Mouse (Mus musculus): ENCODE measurements around the gene Dek.

Gene Dek

DNA sequence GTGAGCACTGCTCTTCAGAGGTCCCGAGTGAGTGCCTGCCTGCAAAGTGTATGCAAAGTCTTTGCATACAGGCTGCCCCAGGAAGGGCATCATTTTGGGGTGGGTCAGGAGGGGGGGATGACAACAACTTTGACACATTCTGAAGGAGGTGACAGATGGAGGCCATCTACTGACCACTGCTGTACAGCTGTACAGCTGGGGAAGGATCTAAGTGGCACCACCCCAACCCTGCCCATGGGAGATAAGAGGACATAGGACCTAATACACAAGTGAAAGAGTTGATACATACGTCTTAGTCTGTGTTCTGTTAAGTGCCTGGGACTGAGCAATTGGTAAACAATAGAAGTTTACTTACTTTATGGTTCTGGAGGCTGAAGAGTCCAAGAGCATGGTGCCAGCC is 3.2 kb upstream of the Dek start:
- peak; percentile 9 for DNase-seq (ENCODE audit: low spot score)

DNA sequence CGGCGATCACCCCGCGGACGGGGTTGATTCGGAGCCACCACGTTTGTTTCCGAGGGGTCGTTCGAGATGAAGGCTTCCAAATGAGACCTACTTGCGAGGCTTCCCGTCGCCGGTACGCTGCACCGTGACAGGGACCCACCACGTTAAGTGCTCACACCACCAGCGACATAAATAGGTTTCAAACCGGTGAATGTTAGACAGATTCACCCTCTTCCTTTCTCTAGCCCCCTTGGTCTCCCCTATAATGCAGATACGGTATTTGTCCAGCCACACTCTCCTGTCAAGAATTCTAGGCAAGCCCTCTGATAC is 533 bp upstream of the Dek start:
- DNase-seq (ENCODE audit: low spot score) = no peak

DNA sequence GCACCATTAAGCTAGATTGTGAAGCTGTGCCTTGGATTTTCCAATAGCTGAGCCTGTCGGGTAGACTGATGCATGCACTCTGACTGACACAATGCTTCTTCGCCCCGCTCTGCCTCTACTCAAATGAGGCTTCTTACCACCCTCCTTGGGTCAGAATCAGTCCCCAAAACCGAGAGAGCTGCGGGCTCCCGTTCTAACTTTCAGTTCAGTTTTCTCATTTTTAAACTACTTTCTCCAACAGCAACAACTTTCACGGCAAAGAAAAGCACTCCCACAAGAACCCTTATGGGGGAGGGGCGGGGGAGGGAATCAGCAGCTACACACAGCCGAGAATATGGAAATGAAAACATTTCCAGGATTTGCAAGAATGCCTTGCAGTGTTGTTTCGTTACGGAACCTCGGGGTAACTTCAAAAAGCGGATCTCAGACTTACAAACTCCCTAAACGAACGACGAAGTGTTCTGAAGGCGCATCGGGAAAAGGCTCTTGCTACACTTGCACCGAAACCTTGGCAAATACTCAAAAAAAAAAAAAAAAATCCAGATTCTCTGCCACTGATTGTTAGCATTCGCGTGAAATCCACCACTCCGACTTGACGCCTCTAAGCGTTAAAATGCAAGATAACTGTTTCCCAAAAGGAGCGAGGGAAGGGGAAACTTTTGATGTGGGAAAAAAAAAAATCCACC is 1.0 kb downstream of the Dek start:
- peak; percentile 59 for DNase-seq (ENCODE audit: low spot score)

DNA sequence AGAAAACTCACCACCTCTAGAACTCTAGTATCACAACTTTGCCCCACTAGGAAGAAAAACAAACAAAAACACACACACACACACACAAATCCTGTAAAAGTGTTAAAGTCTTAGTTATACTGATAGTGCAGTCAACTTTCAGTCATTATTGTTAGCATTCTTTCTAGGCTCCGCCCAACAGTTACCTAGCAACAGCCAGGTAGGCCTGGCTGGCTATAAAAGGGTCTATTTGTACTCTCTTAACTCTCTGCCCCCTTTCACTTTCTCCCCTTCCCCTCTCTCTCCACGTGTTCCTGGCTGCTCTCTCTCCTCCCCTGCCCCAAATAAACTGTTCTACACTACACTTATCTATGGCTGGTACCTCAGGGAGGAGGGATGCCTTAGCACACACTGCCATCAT is 1.9 kb downstream of the Dek start:
- peak; percentile 9 for DNase-seq (ENCODE audit: low spot score)

DNA sequence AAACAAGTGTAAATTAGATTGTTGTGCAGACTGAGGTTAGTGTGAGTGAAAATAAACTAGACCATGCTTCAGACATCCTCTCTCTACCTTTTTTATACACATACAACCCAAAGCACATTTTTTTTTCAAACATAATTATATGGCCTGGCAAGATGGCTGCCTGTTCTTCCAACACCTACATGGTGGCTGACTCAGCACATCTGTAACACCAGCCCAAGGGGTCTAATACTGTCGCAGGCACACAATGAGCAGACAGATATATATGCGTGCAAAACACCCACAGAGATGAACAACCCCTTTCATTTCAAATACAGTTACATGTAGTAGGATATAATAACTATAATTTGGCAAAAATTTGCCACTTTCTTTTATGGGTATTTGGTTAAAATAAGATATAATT is 5.4 kb downstream of the Dek start:
- DNase-seq (ENCODE audit: low spot score) = no peak

DNA sequence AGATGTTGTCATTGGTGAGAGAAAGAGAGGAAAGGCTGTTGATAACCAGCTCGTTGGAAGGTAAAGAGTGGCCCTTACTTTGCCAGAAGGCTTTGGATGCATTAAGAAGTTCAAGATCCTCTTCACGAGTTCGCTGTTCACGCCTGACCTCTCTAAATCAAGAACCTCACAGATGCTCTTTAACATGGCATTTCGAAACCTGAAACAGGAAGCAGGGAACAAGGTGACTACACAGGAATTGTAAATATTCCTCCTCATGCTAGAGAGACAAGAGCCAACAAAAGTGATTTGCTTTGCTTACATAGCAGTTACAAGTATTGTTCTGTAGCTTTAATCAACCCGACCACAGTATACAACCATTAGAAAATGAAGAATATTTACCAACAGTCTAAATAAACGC is 6.7 kb downstream of the Dek start:
- DNase-seq (ENCODE audit: low spot score) = no peak

DNA sequence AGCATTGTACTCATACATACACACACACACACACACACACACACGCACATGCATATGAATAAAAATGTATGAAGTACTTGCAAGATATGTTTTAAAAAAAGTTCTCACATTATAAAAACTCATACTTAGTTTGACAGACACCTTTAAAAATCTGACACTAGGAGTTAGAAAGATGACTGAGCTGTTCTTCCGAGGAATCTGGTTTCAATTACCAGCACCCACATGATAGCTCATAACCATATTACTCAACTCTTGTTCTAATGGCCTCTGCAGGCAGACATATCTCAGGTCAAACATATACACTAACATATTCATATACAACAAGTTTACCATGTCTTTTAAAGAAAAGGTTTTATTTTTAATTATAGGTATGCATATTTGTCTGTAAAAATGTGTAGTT is 9.4 kb downstream of the Dek start:
- DNase-seq (ENCODE audit: low spot score) = no peak

DNA sequence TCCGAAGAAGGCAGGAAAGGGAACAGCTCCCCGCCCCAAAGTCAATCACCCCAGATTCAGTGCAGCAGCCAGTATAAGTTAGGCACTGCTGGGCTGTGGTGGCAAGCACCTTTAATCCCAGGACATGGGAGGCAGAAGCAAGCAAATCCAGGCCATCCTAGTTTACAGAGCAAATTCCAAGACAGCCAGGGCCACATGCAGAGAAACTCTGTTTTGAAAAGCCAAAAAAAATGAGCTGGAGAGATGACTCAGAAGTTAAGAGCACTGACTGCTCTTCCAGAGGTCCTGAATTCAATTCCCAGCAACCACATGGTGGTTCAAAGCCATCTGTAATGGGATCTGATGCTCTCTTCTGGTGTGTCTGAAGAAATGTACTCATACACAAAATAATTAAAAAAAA is 12.2 kb downstream of the Dek start:
- no peak for DNase-seq (ENCODE audit: low spot score)

DNA sequence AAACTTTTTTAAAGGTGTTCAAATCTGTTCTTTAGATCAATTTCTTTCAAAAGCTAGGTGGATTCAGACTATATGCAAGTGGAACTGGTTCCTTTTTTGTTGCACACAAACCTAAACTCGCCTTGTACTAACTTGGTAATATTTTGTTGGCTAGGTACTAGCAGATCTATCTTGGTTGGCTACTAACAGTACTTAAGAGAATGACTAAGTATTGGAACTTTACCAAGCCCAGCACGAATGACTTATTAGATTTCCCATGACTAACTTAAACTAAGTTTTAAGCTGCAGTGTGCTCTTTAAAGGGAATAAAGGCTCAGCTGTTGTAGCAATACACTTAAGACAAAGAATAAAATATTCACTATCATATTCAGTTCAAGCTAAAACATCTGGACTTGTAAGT is 16.7 kb downstream of the Dek start:
- DNase-seq (ENCODE audit: low spot score) = no peak

DNA sequence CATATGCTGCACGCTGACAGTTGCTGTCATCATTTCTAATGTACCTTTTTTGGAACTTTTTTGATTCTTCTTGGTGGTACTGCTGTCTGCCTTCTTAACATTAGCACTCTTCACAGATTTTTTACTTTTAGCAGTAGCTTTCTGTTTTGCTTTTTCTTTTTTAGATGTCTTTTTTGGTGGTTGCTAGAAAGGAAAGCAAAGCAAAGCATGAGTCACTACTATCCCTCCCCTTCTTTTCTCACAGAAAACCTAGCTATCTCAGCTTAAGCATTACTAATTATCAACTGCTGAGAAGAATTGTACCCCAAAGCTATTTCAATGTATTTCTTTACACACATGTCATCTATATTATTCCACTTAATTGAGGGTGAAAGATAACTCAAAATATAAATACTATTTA is 17.6 kb downstream of the Dek start:
- no peak for DNase-seq (ENCODE audit: low spot score)

DNA sequence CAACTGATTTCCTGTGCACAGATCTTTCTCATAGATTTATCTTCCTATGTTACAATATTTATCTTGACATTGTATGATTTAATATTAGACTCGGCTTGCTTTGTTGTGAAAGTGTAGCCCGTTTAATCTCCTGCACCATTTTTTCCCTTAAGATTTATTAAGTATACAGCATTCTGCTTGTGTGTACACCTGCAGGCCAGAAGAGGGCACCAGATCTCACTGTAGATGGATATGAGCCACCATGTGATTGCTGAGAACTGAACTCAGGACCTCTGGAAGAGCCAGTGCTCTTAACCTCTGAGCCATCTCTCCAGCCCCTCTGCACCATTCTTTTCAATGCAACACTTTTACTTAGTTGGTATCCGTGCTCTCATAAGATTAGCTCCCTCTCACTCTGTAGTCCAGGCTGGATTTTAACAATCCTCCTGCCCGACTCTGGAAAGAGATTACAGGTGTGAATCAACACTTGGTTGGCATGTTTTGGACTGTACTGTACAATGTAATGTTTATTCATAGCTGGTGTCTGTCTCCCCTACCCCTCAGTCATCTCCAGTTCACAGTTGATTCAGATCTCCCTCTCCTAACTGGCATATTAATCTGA is 25.0 kb downstream of the Dek start:
- no peak for DNase-seq (ENCODE audit: low spot score)

DNA sequence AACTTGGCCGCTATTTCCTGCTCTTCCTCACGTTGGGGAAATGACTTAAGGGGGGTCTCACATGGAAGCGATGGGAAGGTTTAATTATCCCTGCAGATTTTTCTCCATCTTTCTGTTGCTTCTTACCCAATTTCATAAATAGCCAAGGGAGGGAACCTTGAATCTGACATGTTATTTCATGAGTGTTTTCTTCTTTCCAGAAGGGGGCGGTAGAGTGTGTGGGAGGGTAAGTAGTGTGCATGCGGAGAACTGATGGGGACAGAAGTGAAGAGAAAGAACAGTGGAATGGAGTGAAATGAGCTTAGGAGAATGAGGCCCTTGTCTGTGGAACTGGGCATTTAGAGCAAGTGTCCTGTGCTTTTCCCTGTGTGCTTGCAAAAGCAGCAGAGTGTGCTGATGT is 27.2 kb downstream of the Dek start:
- DNase-seq (ENCODE audit: low spot score) = no peak

DNA sequence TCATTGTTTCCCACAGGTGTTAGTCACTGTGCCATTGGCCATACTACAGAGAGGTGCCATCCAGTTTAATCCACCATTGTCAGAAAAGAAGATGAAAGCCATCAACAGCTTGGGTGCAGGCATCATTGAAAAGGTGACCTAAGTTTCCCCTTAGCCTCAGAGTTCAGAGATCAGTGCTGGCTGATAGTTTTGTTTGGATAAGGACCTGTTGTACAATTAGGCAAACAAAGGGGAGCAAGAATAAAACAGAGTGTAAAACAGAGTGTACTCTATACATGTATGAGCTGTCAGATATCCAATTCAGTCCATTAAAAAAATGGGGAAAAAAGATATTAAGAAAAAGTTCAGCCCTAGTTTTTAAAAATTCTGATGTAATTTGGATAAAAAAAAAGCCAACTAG is 28.6 kb downstream of the Dek start:
- DNase-seq (ENCODE audit: low spot score) = peak; percentile 45

DNA sequence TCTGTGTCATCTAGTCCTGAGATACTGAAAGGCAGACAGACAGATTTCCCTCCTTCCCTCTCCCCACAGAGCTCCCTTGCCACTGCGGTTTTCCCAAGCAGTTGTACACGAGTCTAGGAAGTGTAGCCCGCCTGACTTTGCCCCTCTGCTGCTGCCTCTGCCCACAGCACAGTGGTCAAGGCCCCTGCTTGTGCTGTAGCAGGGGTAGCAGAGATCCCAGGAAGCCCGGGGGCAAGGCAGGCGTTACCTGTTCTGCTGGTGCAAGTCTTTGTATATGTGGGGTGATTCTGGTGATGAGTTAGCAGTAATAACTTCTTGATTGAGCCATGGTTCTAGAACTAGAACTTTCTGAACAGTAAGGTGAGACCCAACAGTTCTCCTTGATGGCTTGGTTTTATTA is 29.8 kb downstream of the Dek start:
- DNase-seq (ENCODE audit: low spot score) = no peak

DNA sequence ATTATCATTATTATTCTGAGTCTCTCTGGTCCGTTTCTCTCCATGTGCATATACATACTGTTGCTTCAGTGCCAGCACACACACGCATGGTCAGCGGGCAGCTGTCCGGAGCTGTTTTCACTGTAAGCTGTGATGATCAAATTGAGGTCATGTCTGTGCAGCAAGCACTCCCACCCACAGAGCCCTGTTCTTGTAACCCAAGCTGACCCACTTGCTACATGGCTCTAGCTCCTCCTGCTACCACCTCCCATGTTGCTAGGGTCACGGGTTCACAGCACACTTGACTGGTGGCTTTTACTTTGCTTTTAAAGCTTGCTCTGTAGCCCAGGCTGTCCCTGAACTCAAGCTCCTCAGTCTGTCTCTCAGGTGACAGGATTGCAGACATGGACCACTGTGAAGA is 33.5 kb downstream of the Dek start:
- no peak for DNase-seq (ENCODE audit: low spot score)

DNA sequence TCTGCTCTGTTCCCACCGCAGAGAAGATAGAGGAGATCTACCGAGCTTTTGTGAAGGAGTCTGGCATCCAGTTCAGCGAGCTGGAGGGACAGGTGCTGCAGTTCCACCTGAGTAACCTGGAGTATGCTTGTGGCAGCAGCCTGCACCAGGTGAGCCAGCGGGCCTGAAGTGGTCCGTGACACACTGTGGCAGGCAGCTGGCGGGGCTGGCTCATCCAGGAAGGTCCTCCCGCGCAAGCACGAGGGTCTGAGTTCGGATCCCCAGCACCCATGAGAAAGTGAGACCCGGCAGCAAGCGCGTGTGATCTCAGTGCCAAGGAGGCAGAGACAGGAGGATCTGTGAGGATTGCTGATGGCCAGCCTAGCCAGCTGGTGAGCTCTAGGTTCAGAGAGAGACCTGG is 34.1 kb downstream of the Dek start:
- no peak for DNase-seq (ENCODE audit: low spot score)

DNA sequence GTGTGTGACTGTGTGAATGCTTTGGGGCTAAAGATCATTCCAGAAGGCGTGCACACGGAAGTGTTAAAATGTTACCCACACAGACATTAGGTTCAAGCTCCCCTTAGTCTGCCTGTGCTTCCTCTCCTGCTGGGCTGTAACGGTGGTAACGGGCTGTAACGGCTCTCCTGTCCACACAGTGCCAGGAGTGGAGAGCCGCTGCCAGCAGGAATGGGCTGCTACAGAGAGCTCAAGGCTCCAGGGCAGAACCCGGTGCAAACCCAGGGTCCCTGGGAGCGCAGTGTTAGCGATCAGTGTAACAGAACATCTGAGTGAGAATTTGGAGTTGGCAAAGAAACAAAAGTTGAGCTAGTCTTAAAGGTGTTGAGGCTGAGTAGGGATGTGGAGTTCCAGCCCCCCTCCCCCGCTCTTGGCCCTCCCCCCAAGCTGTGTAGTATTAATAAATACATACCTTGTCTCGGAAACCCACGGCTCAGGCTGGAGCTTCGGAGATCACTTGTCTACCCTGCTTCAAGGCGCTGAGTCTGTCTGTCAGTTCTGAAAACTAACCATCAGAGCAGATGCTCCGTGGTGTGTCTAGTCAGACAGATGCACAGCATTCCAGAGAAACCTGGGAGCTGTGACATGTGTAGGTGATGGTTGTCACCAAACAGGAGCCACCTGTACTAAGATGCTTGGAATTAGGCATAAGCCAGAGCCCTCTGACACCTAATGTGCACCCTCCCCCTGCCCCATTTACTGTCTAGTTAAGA is 35.5 kb downstream of the Dek start:
- DNase-seq (ENCODE audit: low spot score) = no peak

DNA sequence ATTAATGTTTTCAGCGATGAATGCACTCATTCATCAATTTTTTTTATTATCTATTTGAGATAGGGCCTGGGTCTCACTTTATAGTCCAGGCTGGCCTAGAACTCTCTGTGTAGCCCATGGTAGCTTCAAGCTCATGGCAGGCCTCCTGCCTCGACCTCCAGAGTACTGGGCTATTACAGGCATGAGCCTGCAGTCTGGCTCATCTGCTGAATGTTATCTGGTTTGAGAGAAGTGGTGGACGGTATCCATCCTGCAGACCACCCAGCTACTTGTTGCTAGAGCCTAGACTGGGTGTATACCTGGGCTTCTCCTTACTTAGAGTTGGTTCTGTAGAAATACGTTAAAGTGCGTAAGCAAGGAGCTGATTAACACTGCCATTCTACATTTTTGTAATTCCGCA is 39.0 kb downstream of the Dek start:
- DNase-seq (ENCODE audit: low spot score) = no peak

DNA sequence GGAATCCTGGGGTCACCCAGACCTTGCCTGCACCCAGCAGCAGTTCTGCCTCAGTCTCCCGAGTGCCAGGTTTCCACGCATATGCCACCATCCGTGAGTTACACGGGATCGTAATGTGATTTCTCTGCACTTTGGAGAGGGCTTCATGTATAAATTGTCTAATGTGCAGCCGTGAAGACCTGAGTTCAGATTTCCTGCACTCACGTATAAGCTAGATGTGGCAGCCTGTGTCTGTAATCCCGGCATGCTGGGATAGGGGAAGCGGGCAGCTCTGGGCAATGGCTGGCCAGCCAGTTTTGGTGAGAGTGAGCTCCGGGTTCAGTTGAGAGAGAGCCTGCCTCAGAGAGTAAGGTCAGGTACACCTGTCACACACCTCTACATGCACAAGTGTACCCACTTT is 39.5 kb downstream of the Dek start:
- no peak for DNase-seq (ENCODE audit: low spot score)

DNA sequence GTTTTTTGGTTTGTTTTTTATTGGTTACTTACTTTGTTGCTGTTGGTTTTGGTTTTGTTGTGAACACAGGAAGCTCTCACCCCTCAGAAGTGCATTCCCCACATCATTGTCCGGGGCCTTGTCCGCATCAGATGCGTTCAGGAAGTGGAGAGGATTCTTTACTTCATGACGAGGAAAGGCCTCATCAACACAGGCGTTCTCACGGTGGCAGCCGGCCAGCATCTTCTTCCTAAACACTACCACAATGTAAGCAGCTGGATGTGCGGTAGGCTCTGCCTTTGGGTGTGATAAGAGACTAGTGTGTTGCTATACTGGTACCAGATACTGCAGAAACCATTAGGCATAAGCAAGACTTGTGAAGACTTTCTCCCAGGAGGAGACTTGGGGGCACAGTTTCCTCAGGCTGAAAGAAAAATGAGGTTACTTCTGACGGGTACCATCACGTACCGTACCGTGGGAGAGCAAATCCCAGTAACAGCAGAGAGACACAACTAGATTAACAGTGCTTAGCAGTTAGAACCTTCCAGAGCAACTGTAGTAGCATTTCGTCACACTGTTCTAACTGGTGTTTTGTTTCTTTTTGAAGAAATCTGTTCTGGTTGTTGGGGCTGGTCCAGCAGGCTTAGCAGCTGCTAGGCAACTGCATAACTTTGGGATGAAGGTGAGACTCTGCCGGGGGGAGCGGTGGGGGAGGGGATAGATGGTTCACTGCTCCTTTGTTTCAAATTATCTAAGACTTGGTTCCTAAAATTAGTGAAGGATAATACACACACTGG is 41.8 kb downstream of the Dek start:
- no peak for DNase-seq (ENCODE audit: low spot score)

DNA sequence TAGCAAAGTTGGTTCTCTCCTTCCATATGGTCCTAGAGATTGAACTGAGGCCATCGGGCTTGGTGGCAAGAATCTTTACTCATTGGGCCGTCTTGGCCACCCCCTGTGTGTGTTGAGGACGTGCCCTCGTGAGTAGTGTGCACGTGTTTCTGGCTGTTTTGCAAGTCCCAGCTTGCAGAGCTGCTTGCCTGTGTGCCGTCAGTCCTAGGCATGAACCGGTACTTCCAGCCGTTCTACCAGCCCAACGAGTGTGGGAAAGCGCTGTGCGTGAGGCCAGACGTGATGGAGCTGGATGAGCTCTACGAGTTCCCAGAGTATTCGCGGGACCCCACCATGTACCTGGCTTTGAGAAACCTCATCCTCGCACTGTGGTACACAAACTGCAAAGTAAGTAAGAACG is 43.2 kb downstream of the Dek start:
- DNase-seq (ENCODE audit: low spot score) = no peak

DNA sequence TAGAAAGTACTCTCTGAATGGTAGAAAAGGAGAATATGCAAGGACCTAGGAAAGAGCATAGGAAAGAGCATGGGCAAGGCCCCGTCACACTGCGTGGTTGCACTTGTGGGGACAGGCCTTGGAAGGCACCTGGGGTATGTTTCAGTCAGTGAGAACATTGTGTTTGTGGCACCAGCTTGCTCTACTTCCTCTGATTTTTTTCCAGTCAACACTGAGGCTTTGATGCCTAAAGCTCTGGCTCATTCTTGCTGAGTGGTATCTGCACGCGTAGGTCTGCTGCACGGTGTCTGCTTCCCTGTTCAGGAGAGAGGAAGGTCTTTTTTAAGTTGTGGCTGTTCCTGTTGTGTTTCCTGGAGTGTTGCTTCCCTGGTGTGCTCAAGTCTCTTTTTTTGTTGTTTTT is 49.2 kb downstream of the Dek start:
- no peak for DNase-seq (ENCODE audit: low spot score)

DNA sequence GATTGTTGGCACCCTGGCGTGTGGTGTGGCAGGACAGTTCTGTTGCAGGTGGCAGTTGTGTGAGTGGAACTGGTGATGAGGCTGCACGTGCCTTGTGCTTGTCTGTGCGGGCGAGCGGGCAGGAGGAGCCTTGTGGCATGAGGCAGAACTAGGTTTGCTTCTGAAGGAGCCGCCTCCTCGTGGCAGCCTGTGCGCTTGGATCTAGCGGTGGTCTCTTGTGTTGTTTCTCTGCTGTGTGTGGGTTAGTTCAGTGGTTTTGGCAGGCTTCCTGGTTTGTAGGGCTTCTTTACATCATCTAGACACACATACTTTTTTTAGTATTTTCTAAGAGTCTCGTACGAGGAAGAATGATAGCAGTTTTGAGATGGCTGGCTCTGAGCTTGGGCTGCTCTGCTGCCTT is 49.9 kb downstream of the Dek start:
- no peak for DNase-seq (ENCODE audit: low spot score)
